Mouse (Mus musculus) stomach, embryonic 16.5 days (tissue): ENCODE results near the gene Hormad2. TPM values are rescaled to one million over a fixed set of nuclear protein-coding genes. Genes with fewer than 3 reads are reported as not detected.
A peak's percentile ranks its signal among the peaks of the same experiment; 100 is the strongest.

ENCODE experiments used
- ATAC-seq: fragments of 200-750 bp; cut with Nextera tagmentation; 2 replicates; pipeline ENCODE4 v1.8.0; 2017; ENCODE audit warnings: moderate number of reproducible peaks, moderate TSS enrichment; ENCODE audit not compliant: insufficient read depth, low FRiP score
- H3K27ac ChIP-seq: fragments of 300-500 bp; sonication (generic); 2 replicates; pipeline ENCODE4 v1.5.1; 2014; ENCODE audit warnings: low read length
- H3K27me3 ChIP-seq: fragments of 300-500 bp; sonication (generic); 2 replicates; pipeline ENCODE4 v1.6.1; 2014; ENCODE audit warnings: low read length, control low read depth, mixed read lengths; ENCODE audit not compliant: control insufficient read depth, insufficient read depth
- H3K36me3 ChIP-seq: fragments of 300-500 bp; sonication (generic); 2 replicates; pipeline ENCODE4 v1.6.1; 2014; ENCODE audit warnings: low read length; ENCODE audit not compliant: control insufficient read depth, insufficient read depth
- H3K4me1 ChIP-seq: fragments of 300-500 bp; sonication (generic); 2 replicates; pipeline ENCODE4 v1.6.1; 2014; ENCODE audit warnings: low read length, control low read depth, mixed read lengths; ENCODE audit not compliant: control insufficient read depth, insufficient read depth
- H3K4me2 ChIP-seq: fragments of 300-500 bp; sonication (generic); 2 replicates; pipeline ENCODE4 v1.6.1; 2014; ENCODE audit warnings: low read depth, low read length, mixed read lengths
- H3K4me3 ChIP-seq: fragments of 300-500 bp; sonication (generic); replicated peaks from 2 replicates; pipeline ENCODE4 v1.5.1; 2014; ENCODE audit warnings: mild to moderate bottlenecking, low read length
- H3K9ac ChIP-seq: fragments of 300-500 bp; sonication (generic); 2 replicates; pipeline ENCODE4 v1.6.1; 2014; ENCODE audit warnings: low read length
- H3K9me3 ChIP-seq: fragments of 300-500 bp; sonication (generic); replicated peaks from 2 replicates; pipeline ENCODE4 v1.6.1; 2016; ENCODE audit warnings: low read length, control low read depth; ENCODE audit not compliant: control insufficient read depth
- WGBS: fragments of 180-500 bp; shearing (Covaris S2); extraction: QIAGEN DNeasy Blood & Tissue Kit; methylation state at CpG from one replicate; pipeline ENCODE4 v1.1.7; 2014; 5-methylcytosine and 5-hydroxymethylcytosine counted together
- polyA plus RNA-seq: library from polyadenylated mRNA; unstranded; fragments of >200 nt; fragmentation: Nextera tagmentation; extraction: Ambion mirVana; gene quantifications from 2 replicates; pipeline ENCODE4 v1.2.1, GENCODE M21; 2015

Hormad2 gene
- polyA plus RNA-seq, 1 experiment from 2014 or later: 0.17 TPM

GRCm38 (mm10) chr11:4339275-4339674, 101.6 kb downstream of the Hormad2 start:
- peak overlapping the region; percentile 11; the same call in 1 of the 2 replicates for H3K27ac ChIP-seq
- no peaks in the 10 kb centered on the region for H3K9me3 ChIP-seq
- H3K4me1 ChIP-seq: peaks cover 9% of the 10 kb centered on the region
- no peak overlapping the region for H3K4me3 ChIP-seq
- H3K9ac ChIP-seq: no peak overlapping the region
- no peak for ATAC-seq
- no peaks in the 10 kb centered on the region for H3K27me3 ChIP-seq
- 90% methylated on average over 1 of the region's 1 CpGs for WGBS
- H3K4me2 ChIP-seq: no peak overlapping the region
- no peaks in the 10 kb centered on the region for H3K36me3 ChIP-seq

DNA sequence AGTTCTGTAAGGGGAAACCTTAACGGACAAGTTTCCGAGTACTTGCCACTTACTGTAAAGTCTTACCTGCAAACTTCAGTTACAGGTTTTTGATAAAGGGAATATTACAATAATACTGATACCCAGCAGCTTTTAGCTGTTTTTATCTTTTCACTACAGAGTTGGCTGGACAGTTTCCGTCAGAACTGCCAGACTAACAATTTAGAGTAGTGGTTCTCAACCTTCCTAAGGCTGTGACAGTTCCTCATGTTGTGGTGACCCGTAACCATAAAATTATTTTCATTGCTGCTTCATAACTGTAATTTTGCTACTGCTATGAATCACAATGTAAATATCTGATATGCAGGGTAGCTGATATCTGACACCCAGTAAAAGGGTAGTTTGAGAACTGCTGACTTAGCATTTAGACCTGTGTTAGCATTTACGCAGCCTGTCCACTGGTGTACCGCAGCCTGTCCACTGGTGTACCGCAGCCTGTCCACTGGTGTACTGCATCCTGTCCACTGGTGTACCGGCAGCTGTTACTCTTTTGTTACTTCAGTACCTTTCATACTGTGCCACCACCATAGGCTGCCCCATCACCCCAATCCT, 104.1 kb downstream of the Hormad2 start:
- 65% methylated on average over 8 of the region's 8 CpGs for WGBS
- peaks cover 9% of the 10 kb centered on the region for H3K4me1 ChIP-seq

GRCm38 (mm10) chr11:4335810-4336692, 104.9 kb downstream of the Hormad2 start:
- Histone ChIP-seq H3K36me3 (no peaks in the 10 kb centered on the region), H3K27me3 (no peaks in the 10 kb centered on the region), H3K9me3 (no peaks in the 10 kb centered on the region), H3K27ac (no peak overlapping the region; the same call in 1 of the 2 replicates), H3K4me3 (no peak overlapping the region), H3K4me2 (no peak overlapping the region), H3K4me1 (peaks cover 7% of the 10 kb centered on the region), H3K9ac (no peak overlapping the region)
- 32% methylated on average over 10 of the region's 10 CpGs for WGBS
- no peak for ATAC-seq

More for the DNA sequence above, 104.1 kb downstream of the Hormad2 start:
- no peak overlapping the region for H3K4me2 ChIP-seq
- H3K9me3 ChIP-seq: no peaks in the 10 kb centered on the region
- H3K27me3 ChIP-seq: no peaks in the 10 kb centered on the region
- no peaks in the 10 kb centered on the region for H3K36me3 ChIP-seq
- H3K27ac ChIP-seq: no peak overlapping the region
- no peak overlapping the region for H3K4me3 ChIP-seq
- no peak for ATAC-seq
- no peak overlapping the region for H3K9ac ChIP-seq

DNA sequence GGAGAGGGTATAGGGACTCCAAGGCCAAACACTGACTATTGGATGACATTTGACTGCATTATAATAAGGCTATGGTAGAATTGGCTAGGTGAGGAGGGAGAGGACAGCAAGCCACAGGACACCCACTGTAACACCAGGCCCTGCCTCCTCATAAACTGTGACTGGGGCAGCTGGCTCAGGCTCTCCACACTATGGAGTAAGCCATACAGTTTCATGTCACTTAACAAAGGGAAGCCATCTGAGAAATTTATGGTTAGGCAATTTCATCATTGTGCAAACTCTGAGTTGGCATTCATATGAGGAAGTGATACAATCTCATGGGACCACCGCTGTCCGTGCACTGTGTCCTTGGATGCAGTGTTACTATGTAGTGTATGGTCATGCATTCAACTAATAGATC, 107.9 kb downstream of the Hormad2 start:
- Histone ChIP-seq H3K9ac (no peak overlapping the region), H3K4me1 (peaks cover 4% of the 10 kb centered on the region; the same call in 1 of the 2 replicates), H3K36me3 (no peaks in the 10 kb centered on the region), H3K27me3 (no peaks in the 10 kb centered on the region), H3K4me3 (no peak overlapping the region), H3K27ac (no peak overlapping the region), H3K9me3 (no peaks in the 10 kb centered on the region), H3K4me2 (no peak overlapping the region)
- ATAC-seq: no peak
- 79% methylated on average over 2 of the region's 2 CpGs for WGBS

- H3K36me3 ChIP-seq: no peaks in the 10 kb centered on the region
- no peaks in the 10 kb centered on the region for H3K27me3 ChIP-seq
- WGBS: 68% methylated on average over 3 of the region's 3 CpGs
- H3K4me3 ChIP-seq: no peak overlapping the region
- H3K9me3 ChIP-seq: no peaks in the 10 kb centered on the region
- no peak for ATAC-seq
- H3K9ac ChIP-seq: no peak overlapping the region
- no peaks in the 10 kb centered on the region for H3K4me1 ChIP-seq
- H3K27ac ChIP-seq: no peak overlapping the region
- H3K4me2 ChIP-seq: no peak overlapping the region
These were observed 112.7 kb downstream of the Hormad2 start for GRCm38 (mm10) chr11:4328188-4328587.

DNA sequence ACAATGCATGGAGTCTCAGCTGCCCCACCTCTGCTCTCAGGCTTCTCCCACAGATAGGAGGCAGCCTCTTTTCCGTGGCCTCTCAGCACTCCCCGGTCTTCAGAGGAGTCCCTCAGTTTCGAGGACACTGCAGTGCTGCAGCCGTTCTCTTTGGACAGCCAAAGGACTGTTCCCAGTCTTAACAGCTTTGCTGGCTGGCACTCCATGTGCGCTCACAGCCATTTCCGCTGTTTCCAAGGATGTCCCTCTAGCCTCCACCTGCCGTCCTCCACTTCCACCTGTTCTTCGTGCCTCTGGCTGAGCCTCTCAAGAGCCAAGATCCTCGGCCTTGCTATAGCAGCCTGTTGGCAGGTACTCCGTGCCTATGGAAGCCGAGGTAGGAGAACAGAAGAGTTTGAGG, 117.4 kb downstream of the Hormad2 start:
- no peak for ATAC-seq
- H3K4me2 ChIP-seq: no peak overlapping the region
- H3K4me3 ChIP-seq: no peak overlapping the region
- H3K36me3 ChIP-seq: no peaks in the 10 kb centered on the region
- H3K9ac ChIP-seq: no peak overlapping the region
- H3K27ac ChIP-seq: no peak overlapping the region
- H3K4me1 ChIP-seq: no peaks in the 10 kb centered on the region
- H3K9me3 ChIP-seq: no peaks in the 10 kb centered on the region
- 70% methylated on average over 11 of the region's 11 CpGs for WGBS
- no peaks in the 10 kb centered on the region for H3K27me3 ChIP-seq

- Histone ChIP-seq H3K4me2 (no peak overlapping the region), H3K9ac (no peak overlapping the region), H3K27ac (no peak overlapping the region), H3K4me3 (no peak overlapping the region), H3K4me1 (no peaks in the 10 kb centered on the region), H3K36me3 (no peaks in the 10 kb centered on the region), H3K27me3 (no peaks in the 10 kb centered on the region), H3K9me3 (no peaks in the 10 kb centered on the region)
- no peak for ATAC-seq
- 53% methylated on average over 6 of the region's 6 CpGs for WGBS
These were observed 118.0 kb downstream of the Hormad2 start for GRCm38 (mm10) chr11:4322943-4323342.

DNA sequence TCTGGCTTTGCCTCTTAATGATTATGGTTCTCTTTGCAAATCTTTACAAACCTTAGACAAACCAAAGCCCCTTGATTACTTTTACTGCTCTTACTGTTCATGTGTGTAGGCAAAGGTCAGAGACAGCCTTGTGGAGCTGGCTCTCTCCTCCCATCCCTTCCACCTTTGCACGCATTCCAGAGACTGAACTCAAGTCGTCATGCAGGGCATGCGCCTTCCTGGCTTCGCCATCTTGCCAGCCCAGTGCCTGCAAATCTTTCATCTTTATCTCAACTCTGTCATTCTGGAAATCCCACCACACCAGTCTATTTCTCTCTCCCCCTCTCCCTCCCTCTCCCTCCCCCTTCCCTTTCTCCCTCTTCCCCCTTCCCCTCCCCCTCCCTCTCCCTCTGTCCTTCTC, 120.0 kb downstream of the Hormad2 start:
- ATAC-seq: no peak

GRCm38 (mm10) chr11:4319212-4319955, 121.5 kb downstream of the Hormad2 start:
- 82% methylated on average over 14 of the region's 14 CpGs for WGBS
- H3K4me3 ChIP-seq: no peak overlapping the region
- no peak for ATAC-seq

More for the DNA sequence above, 120.0 kb downstream of the Hormad2 start:
- Histone ChIP-seq H3K9ac (no peak overlapping the region), H3K27ac (no peak overlapping the region), H3K4me1 (no peaks in the 10 kb centered on the region), H3K9me3 (no peaks in the 10 kb centered on the region), H3K27me3 (no peaks in the 10 kb centered on the region), H3K36me3 (no peaks in the 10 kb centered on the region), H3K4me2 (no peak overlapping the region), H3K4me3 (no peak overlapping the region)
- 56% methylated on average over 4 of the region's 4 CpGs for WGBS

More at GRCm38 (mm10) chr11:4319212-4319955, 121.5 kb downstream of the Hormad2 start:
- H3K27me3 ChIP-seq: no peaks in the 10 kb centered on the region
- no peak overlapping the region for H3K4me2 ChIP-seq
- no peak overlapping the region for H3K27ac ChIP-seq
- H3K9ac ChIP-seq: no peak overlapping the region
- H3K4me1 ChIP-seq: no peaks in the 10 kb centered on the region
- H3K36me3 ChIP-seq: no peaks in the 10 kb centered on the region
- no peaks in the 10 kb centered on the region for H3K9me3 ChIP-seq
